Mouse (Mus musculus) neutrophil, adult 65 days (primary cell): ENCODE results near the gene Gm11437. TPM values are rescaled to one million over a fixed set of nuclear protein-coding genes. Genes with fewer than 3 reads are reported as not detected.

Source experiments
- total RNA-seq: library from RNA; stranded (reverse); gene quantifications from 2 replicates; pipeline ENCODE4 v1.2.4, GENCODE M21; 2023

Gene Gm11437
- total RNA-seq, result not detected in 2 replicates

DNA sequence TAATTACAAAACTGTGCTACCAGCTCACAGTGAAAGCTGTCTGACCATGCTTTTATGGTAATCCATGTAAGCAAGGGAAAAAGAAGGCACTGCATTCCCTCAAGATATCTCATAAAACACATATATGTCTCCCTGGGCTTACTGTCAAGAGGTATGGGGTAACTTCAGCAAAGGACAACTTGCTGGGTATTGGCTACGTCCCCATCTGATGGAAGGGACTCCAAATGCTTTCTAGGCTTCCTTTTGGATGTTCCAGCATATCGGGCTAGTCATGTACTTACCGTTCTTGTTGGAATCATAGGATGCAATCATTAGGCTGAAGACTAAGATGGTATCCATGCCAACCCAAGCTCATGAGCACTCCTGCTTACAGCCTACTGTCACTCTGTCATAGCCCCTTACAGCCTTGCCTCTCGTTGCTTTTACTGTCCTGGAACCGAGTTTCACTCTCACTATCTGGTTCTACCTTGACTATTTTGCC is at the start of gene Gm11437:
TSS of gene Gm11437 (minus strand) at position 431 of the 481 bp plus-strand sequence.

DNA sequence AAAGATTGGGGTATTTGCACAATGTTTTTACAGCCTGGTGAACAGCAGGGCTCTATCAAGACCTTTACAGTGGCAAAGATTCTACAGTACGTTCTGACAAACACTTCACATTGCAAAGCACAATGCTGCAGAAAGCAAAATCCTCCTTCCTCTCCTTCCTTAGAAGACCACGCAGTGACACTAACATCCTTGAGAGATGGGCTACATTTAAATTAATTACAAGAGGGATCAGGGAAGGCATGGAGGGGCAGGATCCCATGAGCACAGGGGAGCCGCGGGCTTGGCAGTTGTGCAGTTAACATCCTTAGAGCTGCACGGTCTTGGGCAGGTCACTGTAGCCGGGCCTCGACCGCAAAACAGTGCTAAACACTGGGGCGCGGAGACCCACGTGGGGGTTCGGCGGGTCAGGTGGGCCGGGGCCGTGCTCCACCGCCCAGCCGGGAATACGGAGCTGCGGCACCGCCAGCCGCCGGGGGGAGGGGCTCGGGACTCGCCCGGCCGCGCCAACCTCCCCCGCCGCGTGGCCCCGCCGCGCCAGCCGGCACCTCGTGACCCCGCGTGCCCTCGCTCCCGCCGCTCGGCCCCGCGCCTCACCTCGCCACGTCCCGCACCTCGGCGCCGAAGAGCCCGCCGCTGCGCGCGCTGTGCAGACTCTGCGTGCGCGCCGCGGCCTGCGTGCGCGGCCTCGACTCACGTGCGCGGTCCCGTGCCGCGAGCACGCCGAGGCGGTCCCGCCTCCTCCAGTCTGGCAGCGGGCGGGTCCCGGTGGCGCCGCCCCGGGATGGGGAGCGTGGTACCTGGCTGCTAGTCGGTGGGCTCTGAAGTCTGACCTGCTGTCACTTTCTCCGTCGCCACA is 38.1 kb downstream of the Gm11437 start, which contains the start of the genes Tada2a and Acaca:
TSS of gene Tada2a (minus strand) at position 658 of the 856 bp plus-strand sequence.
TSS of gene Acaca (plus strand) at position 730 of the 856 bp plus-strand sequence.

Other genes starting within 250 kb of the Gm11437 start
- gene Ddx52, start 225.4 kb downstream of the Gm11437 start, total RNA-seq, result 25.2 and 26.1 TPM in 2 replicates
- 36.6 and 45.6 TPM in 2 replicates for gene Synrg, start 203.0 kb downstream of the Gm11437 start, total RNA-seq
- gene Dusp14, start 98.2 kb downstream of the Gm11437 start, total RNA-seq, result 0.32 TPM in 1 of 2 replicates, not detected in the other
- gene Tada2a, start 37.9 kb downstream of the Gm11437 start, total RNA-seq, result 3.1 and 3.7 TPM in 2 replicates
- gene Acaca, start 37.8 kb downstream of the Gm11437 start, total RNA-seq, result 15.8 and 19.6 TPM in 2 replicates